Mouse (Mus musculus): Measurements from ENCODE around the gene Itpr1.

Gene Itpr1

DNA sequence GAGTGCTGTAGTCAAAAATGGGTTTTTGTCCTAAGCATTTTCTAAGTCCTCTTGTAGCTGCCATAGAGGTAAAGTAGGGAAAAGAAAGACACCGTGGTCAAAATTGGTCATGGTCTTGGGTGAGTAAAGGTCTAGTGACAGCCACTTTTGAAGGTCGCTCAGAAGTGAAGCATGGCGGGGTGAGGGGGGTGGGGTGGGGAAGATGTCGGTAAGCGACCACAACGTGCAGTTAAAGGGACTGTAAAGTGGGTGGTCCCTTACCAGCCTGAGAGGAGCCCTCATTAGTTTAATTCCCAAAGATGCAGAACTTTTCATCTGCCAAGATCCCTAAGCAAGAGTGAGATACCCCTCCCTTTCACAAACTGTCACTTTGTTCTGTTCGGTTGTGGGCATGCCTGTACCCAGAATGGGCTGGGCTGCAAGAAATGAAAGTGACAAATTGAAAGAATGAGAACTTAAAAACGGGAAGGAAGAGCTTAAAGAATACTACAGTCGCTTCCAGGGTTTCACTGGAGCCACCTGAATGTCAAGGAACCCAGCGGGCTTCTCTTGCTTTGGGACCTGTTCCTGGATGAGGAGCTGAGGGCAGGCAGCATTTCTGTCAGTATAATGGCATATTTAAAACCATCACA, 1.5 kb downstream of the Itpr1 start:
- DNase-seq (ENCODE audit: low spot score): no peak

DNA sequence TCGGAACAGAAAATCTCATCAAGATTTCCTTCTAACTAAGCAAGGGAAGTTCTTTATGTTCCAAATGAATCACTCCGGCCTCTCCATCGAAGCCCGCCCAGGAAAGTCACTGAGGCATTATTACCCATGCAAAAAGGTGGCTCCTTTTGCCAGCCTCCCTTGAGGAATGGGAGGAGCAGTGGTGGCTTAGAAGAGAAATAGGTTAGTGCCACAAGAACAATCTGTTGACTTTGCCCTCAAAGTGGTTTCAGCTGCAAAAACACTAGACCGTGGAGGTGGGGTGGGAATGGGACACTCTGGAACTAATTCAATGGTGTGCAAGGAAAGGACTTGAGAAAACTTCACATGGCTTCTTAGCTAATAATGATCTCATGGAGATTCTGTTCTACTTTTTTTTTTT, 3.2 kb downstream of the Itpr1 start:
- DNase-seq (ENCODE audit: low spot score): no peak

DNA sequence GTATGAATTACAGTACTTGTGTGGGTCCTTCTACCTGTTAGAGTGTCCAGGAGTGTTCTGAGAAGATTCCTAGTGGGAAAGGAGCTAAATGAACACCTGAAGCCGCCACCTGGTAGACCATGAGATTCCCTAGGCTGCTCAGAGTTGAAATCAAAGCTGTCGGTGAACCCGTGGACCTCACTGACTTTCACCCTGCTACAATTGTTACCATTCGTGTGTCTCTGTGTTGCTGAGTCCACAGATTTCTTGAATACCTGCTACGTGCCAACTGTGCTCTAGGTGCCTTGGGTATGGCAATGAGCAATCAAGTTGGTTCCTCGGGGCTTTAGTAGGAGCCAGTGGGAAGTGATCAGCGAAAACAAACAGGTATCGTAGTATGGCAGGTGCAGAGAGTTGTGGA, 3.9 kb downstream of the Itpr1 start:
- no peak for DNase-seq (ENCODE audit: low spot score)

DNA sequence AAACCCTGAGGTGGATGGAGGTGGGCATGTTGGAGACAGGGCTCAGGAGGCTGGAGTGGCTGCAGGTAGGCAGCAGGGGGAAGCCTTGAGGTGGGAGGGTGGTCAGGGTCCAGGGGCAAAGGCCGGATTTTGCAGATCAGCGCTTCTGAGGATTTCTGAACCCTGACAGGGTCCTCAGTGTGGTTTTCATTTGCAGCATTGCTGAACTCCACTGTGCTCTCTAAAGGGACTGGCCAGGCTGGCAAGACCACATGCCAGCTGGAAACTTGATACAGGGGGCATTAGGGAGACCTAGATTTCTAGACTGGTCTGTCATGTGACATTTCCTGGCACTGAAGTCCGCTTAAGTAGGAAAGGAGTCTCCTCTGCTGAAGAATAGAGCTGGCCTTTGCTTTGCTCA, 5.1 kb downstream of the Itpr1 start:
- DNase-seq (ENCODE audit: low spot score): no peak

DNA sequence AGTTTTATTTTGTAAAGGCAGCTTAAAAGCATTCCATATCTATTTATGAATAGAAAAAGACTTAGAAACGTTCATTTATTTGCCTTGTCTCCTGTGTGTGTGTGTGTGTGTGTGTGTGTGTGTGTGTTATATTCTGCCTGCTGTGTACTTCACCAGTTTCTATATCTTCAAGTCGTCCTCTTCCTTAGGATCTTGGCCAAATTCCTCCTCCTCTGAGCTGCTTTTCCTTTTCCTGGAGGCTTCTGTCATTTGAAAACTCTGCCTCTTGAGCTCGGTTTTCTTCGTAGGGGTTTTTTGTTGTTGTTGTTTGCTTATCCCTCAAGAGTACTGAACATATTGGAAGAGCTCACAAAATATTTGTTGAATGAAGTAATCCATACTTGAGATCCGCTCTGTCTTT, 9.5 kb downstream of the Itpr1 start:
- no peak for DNase-seq (ENCODE audit: low spot score)

DNA sequence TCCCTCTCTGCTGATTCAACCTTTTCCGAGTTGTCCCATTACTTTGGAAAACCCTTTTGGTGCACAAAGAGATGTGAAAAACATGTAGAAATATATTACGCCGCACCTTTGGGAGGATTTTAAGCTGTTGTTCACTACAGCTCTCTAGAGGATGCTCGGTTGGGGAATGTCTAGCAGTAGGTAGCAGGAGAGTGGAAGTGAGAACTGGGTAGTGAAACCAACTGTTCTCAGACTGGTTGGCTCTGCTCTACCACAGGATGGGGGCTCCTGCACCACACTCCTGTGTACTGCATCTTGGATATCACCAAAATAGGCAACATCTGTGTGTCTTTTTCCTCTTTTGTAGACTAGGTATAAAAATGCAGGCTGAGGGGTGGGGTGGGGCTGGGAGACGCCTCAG, 10.0 kb downstream of the Itpr1 start:
- no peak for DNase-seq (ENCODE audit: low spot score)

DNA sequence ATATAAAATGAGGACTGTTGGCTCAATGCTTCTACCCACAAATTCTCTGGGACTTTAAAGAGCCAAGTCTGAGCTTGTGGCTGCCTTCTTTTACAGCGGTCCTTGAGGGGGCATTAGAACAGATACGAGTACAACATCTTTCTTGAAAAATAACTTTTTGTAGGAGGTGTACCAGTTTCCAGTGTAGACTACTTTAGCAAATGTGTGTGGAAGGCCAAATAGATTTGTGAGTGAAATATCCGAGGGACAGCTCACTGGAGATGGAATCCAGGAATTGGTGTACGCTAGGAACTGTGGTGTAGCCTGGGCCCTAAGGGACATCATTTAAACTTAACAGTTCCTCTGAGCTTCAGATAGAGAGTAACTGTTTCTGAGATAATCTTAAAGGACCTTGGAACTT, 11.5 kb downstream of the Itpr1 start:
- no peak for DNase-seq (ENCODE audit: low spot score)

DNA sequence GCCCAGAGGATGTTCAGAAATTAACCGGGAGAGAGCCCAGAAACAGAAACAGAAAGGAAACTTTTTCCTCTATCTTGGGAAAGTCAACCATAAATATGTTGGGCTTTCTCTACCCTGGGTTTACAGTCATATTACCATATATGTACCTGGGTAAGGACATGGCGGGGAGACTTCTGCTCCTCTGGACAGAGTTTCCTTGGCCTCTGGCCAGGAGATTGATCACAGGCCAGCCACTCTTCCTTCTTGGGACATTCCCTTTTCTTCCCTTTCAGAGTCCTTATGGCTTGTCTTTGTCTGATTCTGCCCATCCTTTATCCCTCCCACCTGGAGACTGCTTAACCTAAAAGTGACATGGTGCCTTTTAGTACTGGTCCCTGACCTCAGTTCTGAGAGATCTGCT, 12.1 kb downstream of the Itpr1 start:
- DNase-seq (ENCODE audit: low spot score): no peak

DNA sequence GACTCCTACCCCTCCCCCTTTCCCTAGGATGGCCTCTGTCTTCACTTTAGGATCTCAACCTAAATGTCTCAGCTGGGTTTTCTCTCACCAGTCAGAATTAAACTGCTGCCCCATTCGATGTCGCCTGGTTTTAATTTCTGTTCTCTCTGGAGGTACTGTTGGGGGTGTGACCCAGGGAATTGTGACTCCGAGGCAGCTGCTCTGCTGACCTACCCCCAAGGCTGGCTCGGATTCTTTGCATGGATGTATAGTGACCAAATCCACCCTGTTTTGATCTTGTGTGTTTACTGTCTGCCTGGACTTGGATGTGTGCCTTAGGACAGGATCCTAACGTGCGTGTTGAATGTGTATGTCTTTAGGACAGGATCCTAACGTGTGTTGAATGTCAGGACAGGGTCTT, 13.3 kb downstream of the Itpr1 start:
- DNase-seq (ENCODE audit: low spot score): peak; percentile 57

DNA sequence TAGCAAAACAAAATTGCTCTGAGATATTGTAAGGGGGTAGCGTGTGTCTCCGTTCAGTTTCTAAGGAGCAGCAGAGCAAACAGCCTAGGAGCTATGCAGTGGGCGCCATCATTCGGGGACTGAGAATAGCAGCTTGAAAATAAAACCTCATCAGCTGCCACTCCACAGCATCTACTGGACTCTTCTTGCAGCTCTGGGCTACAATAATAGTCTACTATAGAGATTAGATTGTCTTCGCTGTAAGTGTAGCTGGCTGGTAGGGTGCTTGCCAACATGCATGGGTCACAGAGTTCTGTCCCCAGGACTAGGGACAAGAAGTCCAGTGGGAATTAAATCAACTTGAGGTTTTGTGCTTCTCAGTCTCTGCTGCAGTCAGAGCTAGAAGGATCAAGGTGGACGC, 14.6 kb downstream of the Itpr1 start:
- no peak for DNase-seq (ENCODE audit: low spot score)

DNA sequence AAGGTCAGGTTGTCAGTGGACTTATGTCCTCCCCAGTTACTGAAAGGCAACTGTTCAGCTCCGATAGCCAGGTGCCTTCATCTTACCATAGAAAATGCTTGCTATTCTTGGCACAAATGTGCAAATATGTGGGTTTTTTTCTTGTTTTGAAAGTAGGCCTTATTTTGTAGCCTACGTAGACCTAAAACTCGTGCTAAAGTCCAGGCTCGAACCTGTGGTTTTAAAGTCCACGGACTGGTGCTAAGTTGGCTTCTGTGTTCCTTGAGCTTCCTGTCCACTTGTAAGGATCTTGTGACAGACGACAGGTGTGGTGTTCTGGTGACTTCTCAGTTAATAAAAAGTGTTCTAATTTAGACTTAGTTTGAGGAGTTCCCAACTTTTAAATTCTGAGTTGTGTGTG, 15.2 kb downstream of the Itpr1 start:
- no peak for DNase-seq (ENCODE audit: low spot score)

DNA sequence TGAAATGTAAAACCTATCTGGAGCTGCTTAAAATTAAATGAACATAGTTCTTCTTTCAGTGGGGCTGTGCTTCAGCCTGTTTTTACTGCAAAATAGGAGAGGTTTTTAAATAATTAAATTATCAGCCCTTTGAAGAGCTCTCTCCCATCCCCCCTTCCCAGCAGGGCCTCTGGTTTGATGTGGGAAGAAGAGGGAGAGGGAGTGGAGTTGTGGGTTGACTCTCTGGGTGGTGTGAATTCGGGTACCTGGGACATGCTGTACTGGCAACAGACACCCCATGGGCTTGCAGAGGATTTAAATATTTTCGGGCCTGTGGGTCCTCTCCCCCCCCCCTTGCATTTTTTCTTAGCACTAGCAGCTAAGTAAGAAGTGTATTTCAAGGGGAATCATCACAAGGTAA, 15.7 kb downstream of the Itpr1 start:
- DNase-seq (ENCODE audit: low spot score): no peak

DNA sequence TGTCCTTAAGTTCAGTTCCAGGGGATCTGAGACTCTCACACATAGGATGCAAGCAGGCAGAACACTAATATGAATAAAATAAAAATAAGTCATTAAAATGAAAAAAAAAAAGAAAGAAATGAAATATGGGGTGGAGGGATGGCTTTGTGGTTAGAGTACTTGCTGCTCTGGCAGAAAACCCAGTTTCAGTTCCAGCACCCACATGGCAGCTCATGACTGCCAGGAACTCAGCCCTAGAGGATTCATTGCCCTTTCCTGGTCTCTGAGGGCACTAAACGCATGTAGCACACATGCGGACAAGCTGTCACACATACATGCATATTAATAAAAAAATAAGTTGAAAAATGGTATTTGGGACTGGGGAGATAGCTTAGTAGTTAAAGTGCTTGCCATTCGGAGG, 17.7 kb downstream of the Itpr1 start:
- no peak for DNase-seq (ENCODE audit: low spot score)

DNA sequence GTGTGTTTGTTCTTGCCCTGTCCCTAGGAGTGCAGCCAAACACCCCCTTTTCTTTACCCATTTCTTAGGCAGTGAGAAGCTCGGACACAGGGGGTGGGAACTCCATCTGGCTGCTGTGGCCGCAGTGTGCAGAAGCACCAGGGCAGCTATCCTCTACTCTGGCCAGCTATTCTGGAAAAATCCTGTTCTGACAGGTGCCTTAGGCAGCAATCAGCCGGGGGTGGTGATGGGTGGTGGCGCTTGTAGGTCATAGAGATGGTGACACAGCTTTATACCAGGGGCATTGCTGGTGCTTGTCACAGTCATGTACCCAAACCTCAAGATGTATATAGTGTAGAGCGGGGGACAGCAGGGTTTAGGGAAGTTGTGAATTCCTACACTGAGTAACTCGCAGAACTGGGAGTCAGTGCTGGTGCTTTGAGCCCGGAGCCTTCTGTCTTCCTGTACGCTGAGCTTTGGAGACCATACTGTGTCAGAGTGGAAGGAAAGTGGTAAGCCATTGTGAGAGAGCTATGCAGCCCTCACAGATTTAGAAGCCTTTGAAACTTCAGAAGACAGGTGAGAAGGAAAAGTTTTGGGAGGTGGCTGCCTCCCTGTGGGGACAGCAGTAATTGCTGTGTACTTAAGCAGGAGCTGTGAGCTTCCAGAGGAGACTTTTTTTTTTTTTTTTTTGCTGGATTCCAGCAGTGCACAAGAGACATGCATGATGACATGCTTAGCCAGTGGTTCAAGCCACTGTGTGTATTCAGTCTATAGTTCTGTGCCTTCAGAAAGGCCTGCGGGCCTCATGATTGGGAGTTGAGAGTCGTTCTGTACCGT, 19.2 kb downstream of the Itpr1 start:
- no peak for DNase-seq (ENCODE audit: low spot score)

DNA sequence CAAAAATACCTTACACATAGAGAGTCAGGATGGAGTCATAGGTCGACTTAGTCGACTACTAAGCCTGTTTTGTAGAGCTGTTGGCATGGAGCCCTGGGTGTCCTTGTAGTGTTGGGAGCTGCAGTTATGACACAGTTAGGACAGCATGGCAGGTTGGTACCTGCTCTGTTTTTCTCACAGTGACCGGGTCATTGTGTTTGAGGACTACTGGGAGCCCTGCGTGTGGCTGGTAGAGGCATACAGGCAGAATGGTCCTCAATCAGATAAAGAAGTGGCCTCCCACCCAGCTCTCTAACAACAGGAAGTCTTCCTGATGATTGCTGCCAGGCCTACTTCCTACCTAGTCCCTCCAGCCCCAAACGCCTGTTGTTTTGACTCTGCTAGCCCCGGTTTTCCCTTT, 20.2 kb downstream of the Itpr1 start:
- DNase-seq (ENCODE audit: low spot score): no peak

DNA sequence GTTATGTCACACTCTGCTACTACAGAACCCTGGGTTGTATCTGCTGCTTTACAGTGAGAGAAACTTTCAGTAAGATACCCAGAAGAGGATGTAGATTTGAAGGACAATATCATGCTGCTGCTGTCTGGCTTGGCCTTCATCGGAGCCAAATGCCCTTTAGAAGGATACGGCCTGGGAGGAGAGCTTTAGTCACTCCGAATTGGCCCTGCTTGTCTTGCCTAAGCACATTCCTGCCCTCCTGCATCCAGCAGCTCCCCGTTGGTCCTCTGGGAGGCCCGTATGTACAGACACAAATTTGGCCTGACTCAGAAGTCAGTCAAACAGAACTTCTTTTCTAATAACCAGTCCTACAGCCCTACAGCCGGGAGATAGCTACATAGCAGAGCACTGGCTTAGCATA, 21.6 kb downstream of the Itpr1 start:
- no peak for DNase-seq (ENCODE audit: low spot score)

DNA sequence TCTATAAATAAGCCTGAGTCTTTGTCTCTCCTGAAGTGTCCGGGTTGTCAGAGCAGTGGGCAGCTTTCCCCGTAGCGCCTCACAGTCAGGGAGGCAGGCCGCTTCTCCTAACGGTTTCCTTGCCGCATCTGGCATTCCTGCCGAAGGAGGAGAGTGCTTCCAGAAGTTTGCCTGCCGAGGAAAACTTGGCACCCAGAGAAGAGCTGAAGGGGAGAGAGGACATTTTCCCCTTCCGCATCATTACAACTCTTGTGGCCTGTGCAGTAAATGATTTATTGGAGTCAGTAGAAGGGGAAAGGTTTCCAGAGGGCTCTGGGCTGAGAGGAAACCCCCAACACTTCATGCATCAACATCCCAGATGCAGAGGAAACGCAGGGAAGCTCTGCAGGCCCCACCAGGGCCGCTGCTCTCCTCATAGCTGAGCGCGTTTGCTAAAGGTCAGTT, 22.8 kb downstream of the Itpr1 start:
- DNase-seq (ENCODE audit: low spot score): peak; percentile 55

DNA sequence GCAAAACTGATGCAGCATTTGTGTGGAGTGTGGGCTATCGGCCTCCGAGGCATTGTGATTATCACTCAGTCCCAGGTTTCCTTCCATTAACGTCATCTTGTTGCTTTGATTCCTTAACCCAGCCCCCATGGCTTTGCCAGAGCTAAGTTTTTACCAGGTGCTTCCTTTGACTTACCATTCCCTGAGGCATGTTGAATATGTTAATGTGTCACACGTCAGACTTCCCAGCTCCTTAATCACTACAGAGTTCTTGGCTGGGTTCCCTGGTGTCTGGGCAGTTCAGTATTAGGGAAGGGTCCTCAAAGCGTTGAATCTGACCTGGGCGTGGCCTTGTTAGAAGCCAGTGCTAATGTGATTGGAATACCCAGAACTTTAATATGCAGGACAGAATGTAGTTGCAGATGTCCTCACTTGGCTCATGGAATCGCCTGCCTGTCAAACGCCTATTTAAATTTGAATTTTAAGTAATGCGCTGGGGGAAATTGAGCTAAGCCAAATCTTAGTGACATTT, 23.6 kb downstream of the Itpr1 start:
- DNase-seq (ENCODE audit: low spot score): no peak

DNA sequence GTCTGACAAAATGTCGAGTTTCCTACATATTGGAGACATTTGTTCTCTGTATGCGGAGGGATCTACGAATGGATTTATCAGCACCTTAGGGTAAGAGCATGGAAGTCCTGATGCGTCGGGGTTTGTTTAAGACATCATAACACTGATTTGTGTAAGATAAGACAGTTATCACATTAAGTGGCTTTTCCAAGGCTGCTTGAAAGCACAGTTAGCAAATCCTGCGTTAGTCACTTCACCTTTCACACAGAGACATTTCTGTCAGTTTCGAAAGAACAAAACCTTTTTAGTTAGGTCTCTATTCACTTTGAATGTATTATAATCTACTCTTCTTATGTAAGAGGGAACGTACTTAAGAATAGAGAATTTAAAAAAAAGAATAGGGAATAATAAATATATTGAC, 24.1 kb downstream of the Itpr1 start:
- DNase-seq (ENCODE audit: low spot score): no peak

DNA sequence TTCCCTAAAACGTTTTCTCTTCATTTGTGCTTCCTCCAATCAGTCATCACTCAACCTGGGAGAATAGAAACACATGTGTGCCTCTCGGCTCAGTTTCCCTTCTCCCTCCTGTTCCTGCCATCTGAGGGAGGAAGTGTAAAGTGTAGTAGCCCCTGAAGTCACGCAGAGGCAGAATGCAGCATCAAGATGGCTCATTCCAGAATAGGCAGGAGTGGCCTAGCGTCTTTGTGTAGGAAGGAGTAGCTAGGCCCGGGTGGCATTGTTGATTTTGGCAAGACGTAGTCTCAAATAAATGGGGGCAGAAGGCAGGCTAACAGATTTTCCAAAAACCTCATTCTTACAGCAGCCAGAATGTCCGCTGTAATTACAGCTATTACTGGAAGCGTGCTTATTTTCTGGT, 24.7 kb downstream of the Itpr1 start:
- DNase-seq (ENCODE audit: low spot score): peak; percentile 34

DNA sequence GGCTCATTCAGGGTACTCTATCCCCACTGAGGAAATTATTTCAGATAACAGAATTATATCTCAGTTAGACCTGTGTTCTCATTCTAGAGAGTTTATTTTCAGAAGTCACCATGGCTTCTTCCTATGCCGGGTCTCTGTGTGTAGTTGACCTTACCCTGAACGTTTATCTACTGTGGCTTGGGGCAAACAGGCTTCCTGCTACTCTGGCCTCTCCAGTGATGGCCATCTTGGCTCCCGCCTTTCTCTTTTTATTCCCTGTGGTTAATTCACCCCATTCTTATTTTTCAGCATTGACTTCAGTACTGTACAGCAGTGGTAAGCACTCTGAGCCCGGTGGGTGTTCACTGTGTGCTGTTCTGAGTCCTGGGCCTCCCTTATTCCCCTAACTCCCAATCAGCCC, 25.1 kb downstream of the Itpr1 start:
- no peak for DNase-seq (ENCODE audit: low spot score)

DNA sequence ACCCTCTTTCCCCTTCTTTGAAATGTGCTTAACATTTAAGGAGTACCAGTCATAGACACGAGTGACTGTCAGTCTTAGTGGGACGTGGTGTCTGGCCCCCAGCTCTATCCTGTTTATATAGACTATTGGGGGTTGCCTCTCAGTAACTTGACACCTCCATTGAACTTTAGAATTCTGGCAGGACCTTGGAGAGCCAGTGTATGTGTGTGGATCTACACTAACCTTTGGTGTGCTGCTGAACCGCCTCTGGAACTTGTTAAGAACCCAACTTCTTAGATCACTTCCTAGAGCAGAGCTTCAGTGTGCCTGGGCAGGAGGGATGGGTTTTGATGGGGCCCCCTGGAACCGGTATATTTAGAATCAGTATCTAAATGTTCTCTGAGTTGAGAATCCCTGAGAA, 26.2 kb downstream of the Itpr1 start:
- DNase-seq (ENCODE audit: low spot score): peak; percentile 61

DNA sequence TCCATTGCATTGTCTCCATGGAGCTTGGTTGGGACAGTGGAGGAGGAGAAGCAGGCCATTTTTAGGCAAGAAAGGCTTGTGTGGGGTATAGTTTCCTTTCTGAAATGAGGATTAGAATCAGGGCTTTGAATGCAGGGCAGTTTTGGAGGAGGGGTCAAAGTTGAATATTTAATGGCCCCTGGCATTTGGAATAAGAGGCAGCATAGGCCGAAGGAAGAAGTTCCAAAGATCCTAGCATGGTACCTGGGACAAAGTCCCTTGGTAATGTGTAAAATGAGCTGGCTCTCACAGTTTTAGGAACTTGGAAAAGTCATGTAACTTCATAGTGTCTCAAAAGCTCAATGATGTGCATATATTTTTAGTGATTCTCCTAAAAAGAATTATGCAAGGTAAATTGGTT, 27.1 kb downstream of the Itpr1 start:
- DNase-seq (ENCODE audit: low spot score): no peak

DNA sequence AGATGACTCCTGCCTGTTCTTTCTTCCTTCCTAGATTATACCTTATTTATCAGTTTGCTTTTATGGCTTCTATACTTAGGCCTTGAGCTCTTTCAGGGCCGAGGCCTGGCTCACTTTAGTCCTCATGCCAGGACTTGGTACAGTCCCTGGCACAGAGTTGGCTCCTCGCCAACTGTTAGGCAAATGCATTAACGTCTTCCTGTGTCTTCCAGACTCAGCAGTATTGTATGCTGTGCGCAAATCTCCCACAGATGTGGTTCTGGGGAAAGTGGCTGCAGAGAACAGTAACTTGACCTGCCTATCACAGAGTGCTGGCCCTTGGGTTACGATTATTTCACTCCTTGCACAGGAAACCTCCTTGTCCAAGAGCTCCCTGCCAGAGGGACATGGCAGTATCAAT, 27.9 kb downstream of the Itpr1 start:
- peak; percentile 36 for DNase-seq (ENCODE audit: low spot score)

Measured in embryo, embryonic 10 days (tissue).